Mouse (Mus musculus) erythroid progenitor cell, adult 5-6 weeks (primary cell): ENCODE data around the gene Pdrg1. TPM values are rescaled to one million over a fixed set of nuclear protein-coding genes. Genes with fewer than 3 reads are reported as not detected.

ENCODE experiments used
- ATAC-seq: replicated peaks from 2 replicates; pipeline ENCODE4 v1.8.0; 2016; ENCODE audit warnings: moderate number of reproducible peaks, mild to moderate bottlenecking, moderate TSS enrichment, inconsistent platforms; ENCODE audit not compliant: poor library complexity, low FRiP score, severe bottlenecking
- total RNA-seq, 2 experiments: library from RNA; stranded (forward) in 1 of 2; stranded (reverse) in 1 of 2; fragments of 150-400 nt in 1 of 2; fragments of 186-747, 209-891 nt in 1 of 2; gene quantifications; 2 replicates each; pipeline versions ENCODE4 v1.2.3 to v1.2.4; 2015 to 2017; ENCODE audit warnings: low replicate concordance in 2 of 2

Pdrg1 gene
- total RNA-seq, 2 experiments from 2014 or later = 8.8 to 31.2 TPM

- no peak for ATAC-seq
Observed at GRCm38 (mm10) chr2:152976991-152977390, 38.2 kb downstream of the Pdrg1 start.

GRCm38 (mm10) chr2:152965555-152965954 is 49.7 kb downstream of the Pdrg1 start:
- no peak for ATAC-seq

- ATAC-seq = no peak
Observed at GRCm38 (mm10) chr2:152962091-152962793, 53.0 kb downstream of the Pdrg1 start, which contains the start of gene Ttll9. TSS of gene Ttll9 (plus strand) at chr2:152962485.

Other genes with a start within 250 kb of the Pdrg1 start
- gene Bcl2l1, start 183.7 kb downstream of the Pdrg1 start, total RNA-seq (2015; ENCODE audit: low replicate concordance) = 80.9 and 99.1 TPM in 2 replicates
- 76.9 and 94.9 TPM in 2 replicates for gene Bcl2l1, start 183.7 kb downstream of the Pdrg1 start, total RNA-seq (2017; ENCODE audit: low replicate concordance)
- 326 and 338 TPM in 2 replicates for gene Tpx2, start 167.5 kb downstream of the Pdrg1 start, total RNA-seq (2015; ENCODE audit: low replicate concordance)
- 393 and 412 TPM in 2 replicates for gene Tpx2, start 167.5 kb downstream of the Pdrg1 start, total RNA-seq (2017; ENCODE audit: low replicate concordance)
- not detected in 2 replicates for gene Mylk2, start 104.1 kb downstream of the Pdrg1 start, total RNA-seq (2015; ENCODE audit: low replicate concordance)
- gene Mylk2, start 104.1 kb downstream of the Pdrg1 start, total RNA-seq (2017; ENCODE audit: low replicate concordance) = not detected in 2 replicates
- not detected in 2 replicates for gene Foxs1, start 82.2 kb downstream of the Pdrg1 start, total RNA-seq (2015; ENCODE audit: low replicate concordance)
- gene Foxs1, start 82.2 kb downstream of the Pdrg1 start, total RNA-seq (2017; ENCODE audit: low replicate concordance) = not detected in 2 replicates
- gene Dusp15, start 63.7 kb downstream of the Pdrg1 start, total RNA-seq (2015; ENCODE audit: low replicate concordance) = not detected in 2 replicates
- not detected in 2 replicates for gene Dusp15, start 63.7 kb downstream of the Pdrg1 start, total RNA-seq (2017; ENCODE audit: low replicate concordance)
- gene Ttll9, start 52.9 kb downstream of the Pdrg1 start, total RNA-seq (2015; ENCODE audit: low replicate concordance) = not detected in 2 replicates
- not detected in 2 replicates for gene Ttll9, start 52.9 kb downstream of the Pdrg1 start, total RNA-seq (2017; ENCODE audit: low replicate concordance)
- gene Xkr7, start 16.4 kb upstream of the Pdrg1 start, total RNA-seq (2015; ENCODE audit: low replicate concordance) = not detected in 2 replicates
- gene Xkr7, start 16.4 kb upstream of the Pdrg1 start, total RNA-seq (2017; ENCODE audit: low replicate concordance) = not detected in 2 replicates
- 0.72 TPM in 1 of 2 replicates, not detected in the other for gene Ccm2l, start 50.5 kb upstream of the Pdrg1 start, total RNA-seq (2015; ENCODE audit: low replicate concordance)
- not detected in 2 replicates for gene Ccm2l, start 50.5 kb upstream of the Pdrg1 start, total RNA-seq (2017; ENCODE audit: low replicate concordance)
- 35.7 and 36.5 TPM in 2 replicates for gene Hck, start 93.0 kb upstream of the Pdrg1 start, total RNA-seq (2015; ENCODE audit: low replicate concordance)
- 19.4 and 38.2 TPM in 2 replicates for gene Hck, start 93.0 kb upstream of the Pdrg1 start, total RNA-seq (2017; ENCODE audit: low replicate concordance)
- gene Tm9sf4, start 145.9 kb upstream of the Pdrg1 start, total RNA-seq (2015; ENCODE audit: low replicate concordance) = 18.0 and 21.4 TPM in 2 replicates
- gene Tm9sf4, start 145.9 kb upstream of the Pdrg1 start, total RNA-seq (2017; ENCODE audit: low replicate concordance) = 16.9 and 30.3 TPM in 2 replicates
- gene Tspyl3, start 210.0 kb upstream of the Pdrg1 start, total RNA-seq (2015; ENCODE audit: low replicate concordance) = 9.6 TPM in 1 of 2 replicates, not detected in the other
- 0.77 TPM in 1 of 2 replicates, not detected in the other for gene Tspyl3, start 210.0 kb upstream of the Pdrg1 start, total RNA-seq (2017; ENCODE audit: low replicate concordance)
- gene Plagl2, start 226.0 kb upstream of the Pdrg1 start, total RNA-seq (2015; ENCODE audit: low replicate concordance) = 60.9 and 85.5 TPM in 2 replicates
- 20.6 and 25.8 TPM in 2 replicates for gene Plagl2, start 226.0 kb upstream of the Pdrg1 start, total RNA-seq (2017; ENCODE audit: low replicate concordance)
- gene Pofut1, start 226.1 kb upstream of the Pdrg1 start, total RNA-seq (2015; ENCODE audit: low replicate concordance) = 15.5 and 19.8 TPM in 2 replicates
- 25.9 and 30.4 TPM in 2 replicates for gene Pofut1, start 226.1 kb upstream of the Pdrg1 start, total RNA-seq (2017; ENCODE audit: low replicate concordance)